Mouse (Mus musculus) ES-E14 (cell line): Measurements from ENCODE around the gene Macrod1. TPM values are rescaled to one million over a fixed set of nuclear protein-coding genes. Genes with fewer than 3 reads are reported as not detected.

Source experiments
- DNase-seq: peaks from one replicate; pipeline ENCODE4 v3.0.0-alpha.2; 2013; ENCODE audit warnings: low read depth, low spot score
- H3K27ac ChIP-seq: 2 replicates; pipeline ENCODE4 v1.5.1; 2012; ENCODE audit warnings: low read depth, mild to moderate bottlenecking, low read length, moderate library complexity, mixed read lengths; ENCODE audit not compliant: poor library complexity, insufficient read depth, severe bottlenecking
- H3K36me3 ChIP-seq: 2 replicates; pipeline ENCODE4 v1.6.1; 2012; ENCODE audit warnings: mild to moderate bottlenecking, low read length, moderate library complexity, mixed read lengths; ENCODE audit not compliant: control insufficient read depth, poor library complexity, insufficient read depth, severe bottlenecking
- H3K4me1 ChIP-seq, 2 experiments: fragments of 150-350 bp in 1 of 2; sonication (generic) in 1 of 2; 2 replicates each; pipeline ENCODE4 v1.6.1; 2012; ENCODE audit warnings: low read length in 2 of 2, mild to moderate bottlenecking in 1 of 2, mixed read lengths in 1 of 2; ENCODE audit not compliant: control insufficient read depth in 2 of 2, insufficient read depth in 2 of 2, poor library complexity in 1 of 2
- H3K4me3 ChIP-seq, 2 experiments: fragments of 150-350 bp in 1 of 2; sonication (generic) in 1 of 2; 2 replicates each; pipeline ENCODE4 v1.5.1; 2012; ENCODE audit warnings: low read length in 2 of 2, low read depth in 1 of 2, mild to moderate bottlenecking in 1 of 2, mixed read lengths in 1 of 2; ENCODE audit not compliant: insufficient read depth in 1 of 2, poor library complexity in 1 of 2, severe bottlenecking in 1 of 2
- H3K9ac ChIP-seq: 2 replicates; pipeline ENCODE4 v1.6.1; 2012; ENCODE audit warnings: low read depth, mild to moderate bottlenecking, low read length, mixed read lengths; ENCODE audit not compliant: poor library complexity, insufficient read depth, severe bottlenecking
- H3K9me3 ChIP-seq: fragments of 150-350 bp; sonication (generic); 2 replicates; pipeline ENCODE4 v1.6.1; 2012; ENCODE audit warnings: low read depth, mild to moderate bottlenecking, low read length; ENCODE audit not compliant: control insufficient read depth, insufficient read depth
- CHD2 ChIP-seq: IDR thresholded peaks from 2 replicates; pipeline ENCODE4 v1.6.1; 2014; ENCODE audit warnings: mild to moderate bottlenecking, low read depth, low read length, inconsistent platforms
- HCFC1 ChIP-seq: IDR thresholded peaks from 2 replicates; pipeline ENCODE4 v1.6.1; 2012; ENCODE audit warnings: low read length, inconsistent platforms, borderline replicate concordance; ENCODE audit not compliant: insufficient read depth
- MAFK ChIP-seq: IDR thresholded peaks from 2 replicates; pipeline ENCODE4 v1.6.1; 2014; ENCODE audit warnings: mild to moderate bottlenecking, low read depth, low read length, inconsistent platforms; ENCODE audit not compliant: insufficient read depth
- ZC3H11A ChIP-seq: IDR thresholded peaks from 2 replicates; pipeline ENCODE4 v1.6.1; 2012; ENCODE audit warnings: low read depth, mild to moderate bottlenecking, inconsistent platforms, low read length, borderline replicate concordance
- ZNF384 ChIP-seq: IDR thresholded peaks from 2 replicates; pipeline ENCODE4 v1.6.1; 2012; ENCODE audit warnings: low read depth, low read length, inconsistent platforms
- in situ Hi-C, 2 experiments: fragments of 600-800 bp; cut with MboI; formaldehyde crosslinking; loops; one replicate each; pipeline ENCODE4 v1.15.1; 2025; ENCODE audit warnings: low sequenced_read_pairs in 2 of 2, inconsistent platforms in 1 of 2; ENCODE audit not compliant: unreplicated experiment in 2 of 2
- total RNA-seq: library from RNA; depleted of rRNA; stranded (reverse); fragments of 300-350 nt; gene quantifications from 2 replicates; pipeline ENCODE4 v1.2.3, GENCODE M21; 2012

The Macrod1 gene
- total RNA-seq, 1 experiment: 1.4 TPM

- no peak overlapping the region for H3K4me3 ChIP-seq
- H3K36me3 ChIP-seq: no peaks in the 10 kb centered on the region
- no peak for TF ChIP-seq HCFC1
- no peak for TF ChIP-seq MAFK
- TF ChIP-seq ZNF384: no peak
- no peak for TF ChIP-seq ZC3H11A
- TF ChIP-seq CHD2: no peak
- H3K27ac ChIP-seq: no peak overlapping the region
- H3K9me3 ChIP-seq: no peaks in the 10 kb centered on the region
- H3K9ac ChIP-seq: no peak overlapping the region
- H3K4me1 ChIP-seq: peaks cover 0 to 3% of the 10 kb centered on the region in 2 experiments; a peak in 1 of 4 replicates
- no peak for DNase-seq
- in situ Hi-C loops: no loop called here
These were observed 64.6 kb downstream of the Macrod1 start for GRCm38 (mm10) chr19:7121252-7121651.

DNA sequence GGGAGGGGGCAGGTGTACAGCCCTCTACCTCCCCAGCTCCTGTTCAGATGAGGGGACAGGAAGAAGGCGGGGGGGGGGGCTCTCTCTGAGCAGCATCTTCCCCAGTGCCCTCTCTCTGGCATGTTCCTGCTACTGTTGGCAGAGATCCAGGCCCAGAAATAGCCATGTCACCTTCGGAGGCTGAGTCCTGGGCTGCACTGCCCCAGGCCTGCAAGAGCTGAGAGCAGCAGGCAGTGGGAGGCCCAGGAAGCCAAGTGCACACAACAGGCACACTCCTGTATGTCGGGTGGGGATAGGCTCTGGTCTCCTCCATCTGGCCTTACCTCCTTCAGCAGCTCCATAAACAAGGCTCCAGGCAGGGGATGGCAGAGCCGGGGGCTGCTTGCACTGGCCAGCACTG, 65.7 kb downstream of the Macrod1 start:
- no peak overlapping the region for H3K9ac ChIP-seq
- no peak for TF ChIP-seq ZNF384
- TF ChIP-seq MAFK: no peak
- no peak for TF ChIP-seq HCFC1
- TF ChIP-seq ZC3H11A: no peak
- TF ChIP-seq CHD2: no peak
- in situ Hi-C loops: no loop called here
- no peak overlapping the region for H3K27ac ChIP-seq
- DNase-seq: no peak
- peaks cover 0 to 3% of the 10 kb centered on the region in 2 experiments; a peak in 1 of 4 replicates for H3K4me1 ChIP-seq
- H3K36me3 ChIP-seq: no peaks in the 10 kb centered on the region
- H3K4me3 ChIP-seq: no peak overlapping the region
- H3K9me3 ChIP-seq: no peaks in the 10 kb centered on the region

GRCm38 (mm10) chr19:7122698-7123306, 66.2 kb downstream of the Macrod1 start:
- Histone ChIP-seq H3K36me3 (no peaks in the 10 kb centered on the region), H3K9me3 (no peaks in the 10 kb centered on the region), H3K9ac (no peak overlapping the region), H3K4me1 (peaks cover 0 to 2% of the 10 kb centered on the region in 2 experiments; a peak in 1 of 4 replicates), H3K4me3 (no peak overlapping the region), H3K27ac (no peak overlapping the region)
- in situ Hi-C loops: no loop called here
- no peak for DNase-seq
- no peak for TF ChIP-seq MAFK
- no peak for TF ChIP-seq HCFC1
- TF ChIP-seq ZC3H11A: no peak
- TF ChIP-seq ZNF384: no peak
- no peak for TF ChIP-seq CHD2

GRCm38 (mm10) chr19:7125526-7126156, 69.0 kb downstream of the Macrod1 start:
- H3K9me3 ChIP-seq: no peaks in the 10 kb centered on the region
- no peak for DNase-seq
- no peak overlapping the region for H3K4me3 ChIP-seq
- no peaks in the 10 kb centered on the region for H3K4me1 ChIP-seq
- no peak for TF ChIP-seq ZNF384
- TF ChIP-seq ZC3H11A: no peak
- no peak for TF ChIP-seq CHD2
- TF ChIP-seq HCFC1: no peak
- no peak for TF ChIP-seq MAFK
- H3K36me3 ChIP-seq: no peaks in the 10 kb centered on the region
- no peak overlapping the region for H3K9ac ChIP-seq
- in situ Hi-C loops: no loop called here
- no peak overlapping the region for H3K27ac ChIP-seq

DNA sequence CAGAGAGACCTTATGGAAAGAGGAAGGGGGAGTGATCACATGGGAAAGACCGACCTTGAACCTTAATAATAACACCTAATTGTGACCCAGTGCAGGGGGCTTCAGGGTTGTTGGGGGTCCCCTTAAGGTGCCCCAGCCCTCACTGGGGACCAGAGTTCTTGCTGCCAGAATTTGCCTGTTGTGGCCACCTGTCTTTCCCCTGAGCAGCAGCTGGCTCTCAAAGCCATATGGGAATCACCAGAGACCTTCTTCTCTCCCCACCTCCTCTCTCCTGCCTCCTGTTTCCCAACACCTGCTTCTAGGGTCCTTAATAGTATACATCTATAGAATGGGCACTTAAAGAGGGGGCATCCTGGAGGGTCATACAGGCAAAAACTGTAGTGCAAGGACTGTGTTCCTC, 69.6 kb downstream of the Macrod1 start:
- DNase-seq: no peak
- Histone ChIP-seq H3K4me3 (no peak overlapping the region), H3K27ac (no peak overlapping the region), H3K9me3 (no peaks in the 10 kb centered on the region), H3K36me3 (no peaks in the 10 kb centered on the region), H3K9ac (no peak overlapping the region), H3K4me1 (no peaks in the 10 kb centered on the region)
- in situ Hi-C loops: no loop called here
- TF ChIP-seq CHD2: no peak
- no peak for TF ChIP-seq ZNF384
- no peak for TF ChIP-seq HCFC1
- TF ChIP-seq ZC3H11A: no peak
- no peak for TF ChIP-seq MAFK
